Mouse (Mus musculus) ES-Bruce4 (cell line): ENCODE measurements at regions not wholly inside any gene's neighbourhood (a gene's known extent, or its start where the extent isn't known, plus 50 kb on each side); places are given as distances from the start of the nearest gene placed in this dataset.

ENCODE experiments used
- CTCF ChIP-seq: IDR thresholded peaks from one replicate; pipeline ENCODE4 v1.8.1; 2011; ENCODE audit warnings: low read depth, low read length
- POLR2A ChIP-seq: IDR thresholded peaks from one replicate; pipeline ENCODE4 v1.8.1; 2011; ENCODE audit warnings: low read length; ENCODE audit not compliant: insufficient read depth

DNA sequence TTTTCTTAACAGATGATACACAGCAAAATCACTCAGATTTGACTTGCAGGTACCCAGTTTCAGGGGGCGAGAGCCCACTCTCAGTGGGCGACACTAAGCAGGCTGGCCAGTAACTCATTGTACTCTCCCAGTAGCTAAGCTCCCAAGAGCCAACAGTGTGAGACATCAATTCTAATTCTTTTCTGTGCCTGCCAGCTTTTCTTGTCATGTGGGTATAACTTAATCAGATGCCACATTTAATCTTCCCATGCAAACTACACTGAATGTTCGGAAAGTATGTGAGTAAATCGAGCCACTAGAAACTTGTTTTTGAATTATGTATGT, 124.6 kb upstream of the Ubash3b start:
- TF ChIP-seq CTCF (no peak), POLR2A (no peak)
